Mouse (Mus musculus) hindbrain, embryonic 13.5 days (tissue): Measurements from ENCODE around the gene Ccdc34. TPM values are rescaled to one million over a fixed set of nuclear protein-coding genes. Genes with fewer than 3 reads are reported as not detected.

Source experiments
- ATAC-seq: fragments of 200-750 bp; cut with Nextera tagmentation; 2 replicates; pipeline ENCODE4 v1.8.0; 2017; ENCODE audit warnings: moderate TSS enrichment; ENCODE audit not compliant: low FRiP score
- H3K27ac ChIP-seq: fragments of 300-500 bp; sonication (generic); 2 replicates; pipeline ENCODE4 v1.5.1; 2015; ENCODE audit warnings: inconsistent platforms, mild to moderate bottlenecking, moderate library complexity
- H3K27me3 ChIP-seq: fragments of 300-500 bp; sonication (generic); 2 replicates; pipeline ENCODE4 v1.6.1; 2015; ENCODE audit warnings: mild to moderate bottlenecking, inconsistent platforms
- H3K36me3 ChIP-seq: fragments of 300-500 bp; sonication (generic); 2 replicates; pipeline ENCODE4 v1.6.1; 2015; ENCODE audit warnings: mild to moderate bottlenecking, inconsistent platforms
- H3K4me1 ChIP-seq: fragments of 300-500 bp; sonication (generic); replicated peaks from 2 replicates; pipeline ENCODE4 v1.6.1; 2015; ENCODE audit warnings: inconsistent platforms
- H3K4me2 ChIP-seq: fragments of 300-500 bp; sonication (generic); 2 replicates; pipeline ENCODE4 v1.6.1; 2015; ENCODE audit warnings: inconsistent platforms, mild to moderate bottlenecking, moderate library complexity
- H3K4me3 ChIP-seq: fragments of 300-500 bp; sonication (generic); 2 replicates; pipeline ENCODE4 v1.5.1; 2015; ENCODE audit warnings: mild to moderate bottlenecking, inconsistent platforms
- H3K9ac ChIP-seq: fragments of 300-500 bp; sonication (generic); 2 replicates; pipeline ENCODE4 v1.6.1; 2015; ENCODE audit warnings: mild to moderate bottlenecking, inconsistent platforms
- H3K9me3 ChIP-seq: fragments of 300-500 bp; sonication (generic); 2 replicates; pipeline ENCODE4 v1.6.1; 2016; ENCODE audit warnings: inconsistent platforms
- WGBS: fragments of 180-500 bp; shearing (Covaris S2); methylation state at CpG from one replicate; pipeline ENCODE4 v1.1.7; 2015; 5-methylcytosine and 5-hydroxymethylcytosine counted together
- polyA plus RNA-seq: library from polyadenylated mRNA; unstranded; fragments of >200 nt; fragmentation: Nextera tagmentation; extraction: Ambion mirVana; gene quantifications from 2 replicates; pipeline ENCODE4 v1.2.1, GENCODE M21; 2015

Ccdc34 gene
- polyA plus RNA-seq, 1 experiment from 2014 or later, result 39.6 TPM

DNA sequence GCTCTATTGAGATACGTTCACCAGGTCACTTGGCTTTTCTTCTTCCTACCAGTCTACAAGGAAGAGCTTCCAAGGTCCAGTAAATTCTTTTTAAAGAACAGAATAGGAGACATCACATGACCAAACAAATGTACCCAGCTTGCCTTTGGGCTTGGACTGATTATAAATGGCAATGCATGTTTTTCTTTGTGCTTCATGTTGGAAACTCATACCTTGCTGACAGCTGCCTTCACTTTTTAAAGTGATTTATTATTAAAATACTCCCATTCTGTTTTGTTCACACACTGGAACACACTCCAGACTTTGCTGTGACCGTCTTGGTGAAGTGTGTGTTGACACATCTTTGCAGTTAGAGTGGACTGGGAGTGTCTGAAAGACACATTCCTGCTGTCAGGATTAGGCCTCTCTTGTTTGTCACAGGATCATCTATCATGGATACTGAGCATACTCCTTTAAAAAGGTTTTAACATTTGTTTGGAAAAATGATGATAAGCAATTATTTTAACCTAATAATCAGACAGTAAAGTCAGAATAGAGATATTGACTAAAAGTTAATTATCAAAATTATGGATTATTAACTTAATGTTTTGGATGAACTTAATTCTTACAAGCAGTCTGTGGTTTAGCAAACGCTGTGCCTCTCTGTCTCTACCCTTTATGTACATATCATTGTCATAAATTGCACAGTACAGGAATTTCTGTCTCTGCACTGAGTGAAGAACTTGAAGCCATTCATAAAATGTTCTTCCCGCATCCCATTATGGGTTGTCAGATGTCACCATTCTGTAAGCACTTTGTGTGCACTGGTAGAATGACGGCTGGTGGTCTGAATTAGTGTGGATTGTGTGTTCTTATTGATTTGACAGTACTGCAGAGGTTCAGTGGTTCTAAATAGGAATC, 25.5 kb downstream of the Ccdc34 start:
- Histone ChIP-seq H3K27me3 (no peaks in the 10 kb centered on the region), H3K36me3 (no peaks in the 10 kb centered on the region), H3K9ac (no peak overlapping the region), H3K9me3 (no peaks in the 10 kb centered on the region), H3K4me1 (no peaks in the 10 kb centered on the region), H3K4me2 (no peak overlapping the region), H3K27ac (no peak overlapping the region), H3K4me3 (no peak overlapping the region)
- 67% methylated on average over 5 of the region's 5 CpGs for WGBS
- no peak for ATAC-seq

DNA sequence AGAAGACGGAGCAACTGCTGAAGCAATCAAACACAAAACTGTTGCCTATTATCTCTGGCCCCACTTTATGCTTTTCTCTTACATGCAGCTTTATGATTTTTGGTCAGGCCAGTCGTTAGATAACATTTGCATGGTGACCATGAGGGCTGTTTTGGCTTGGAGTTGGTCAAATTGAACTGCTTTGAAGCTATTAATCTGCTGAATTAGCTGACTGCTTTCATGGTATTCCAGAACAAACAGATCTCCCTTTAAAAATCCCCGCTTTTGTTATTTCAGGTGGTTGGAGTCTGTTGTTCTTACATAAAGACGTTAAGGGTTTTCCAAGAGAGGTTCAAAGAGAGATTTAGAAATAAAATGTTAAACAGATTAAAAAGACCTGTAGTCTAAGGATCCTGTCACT, 40.8 kb downstream of the Ccdc34 start:
- 75% methylated on average over 4 of the region's 4 CpGs for WGBS
- no peaks in the 10 kb centered on the region for H3K4me1 ChIP-seq
- no peaks in the 10 kb centered on the region for H3K9me3 ChIP-seq
- no peak overlapping the region for H3K4me3 ChIP-seq
- no peaks in the 10 kb centered on the region for H3K27me3 ChIP-seq
- no peaks in the 10 kb centered on the region for H3K36me3 ChIP-seq
- ATAC-seq, result no peak
- no peak overlapping the region for H3K9ac ChIP-seq
- H3K27ac ChIP-seq, result no peak overlapping the region
- no peak overlapping the region for H3K4me2 ChIP-seq

DNA sequence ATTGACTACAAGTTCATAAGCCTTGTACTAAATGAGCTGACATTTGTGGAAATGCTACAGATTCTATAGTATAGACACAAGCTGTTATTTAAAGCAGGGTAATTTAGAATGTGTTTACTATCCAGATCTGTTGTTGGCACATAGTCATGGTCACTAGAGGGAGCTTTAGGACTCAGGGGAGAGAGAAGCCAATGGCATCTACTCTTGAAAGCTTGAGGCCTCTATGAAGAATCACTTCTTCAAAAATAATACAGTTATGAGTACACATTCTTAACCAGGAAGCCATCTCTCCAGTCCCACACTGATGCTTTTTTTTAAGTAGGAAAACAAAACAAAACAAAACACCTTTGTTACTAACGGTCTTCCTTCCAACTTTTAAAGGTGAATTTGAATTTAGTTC, 45.5 kb downstream of the Ccdc34 start:
- H3K27ac ChIP-seq, result no peak overlapping the region
- no peak overlapping the region for H3K4me3 ChIP-seq
- H3K9me3 ChIP-seq, result no peaks in the 10 kb centered on the region
- no peak overlapping the region for H3K9ac ChIP-seq
- H3K27me3 ChIP-seq, result no peaks in the 10 kb centered on the region
- H3K4me1 ChIP-seq, result no peaks in the 10 kb centered on the region; the same call in 1 of the 2 replicates
- H3K36me3 ChIP-seq, result no peaks in the 10 kb centered on the region
- 84% methylated on average over 1 of the region's 1 CpGs for WGBS
- H3K4me2 ChIP-seq, result no peak overlapping the region
- ATAC-seq, result no peak

DNA sequence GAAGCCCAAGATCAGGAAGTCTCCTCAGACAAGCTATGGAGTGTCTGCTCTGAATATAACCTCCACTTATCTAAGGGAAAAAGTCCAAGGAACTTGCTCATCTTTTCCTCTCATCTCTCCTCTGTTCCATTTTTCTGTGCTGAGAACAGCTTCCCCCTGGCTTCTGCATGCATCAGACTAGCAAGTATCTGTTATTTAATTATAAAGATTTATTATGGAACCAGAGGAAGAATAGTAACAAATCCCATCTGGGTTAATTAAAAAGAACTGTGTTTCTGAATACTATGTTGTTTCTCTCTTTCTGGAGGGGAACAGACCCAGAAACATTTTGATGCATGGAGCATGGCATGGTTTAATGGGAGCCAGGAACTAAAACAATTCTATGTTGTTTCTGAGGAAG, 51.3 kb downstream of the Ccdc34 start:
- Histone ChIP-seq H3K36me3 (no peaks in the 10 kb centered on the region), H3K4me2 (no peak overlapping the region), H3K27me3 (no peaks in the 10 kb centered on the region), H3K27ac (no peak overlapping the region), H3K4me1 (no peaks in the 10 kb centered on the region; the same call in 1 of the 2 replicates), H3K9me3 (no peaks in the 10 kb centered on the region), H3K9ac (no peak overlapping the region), H3K4me3 (no peak overlapping the region)
- no peak for ATAC-seq

DNA sequence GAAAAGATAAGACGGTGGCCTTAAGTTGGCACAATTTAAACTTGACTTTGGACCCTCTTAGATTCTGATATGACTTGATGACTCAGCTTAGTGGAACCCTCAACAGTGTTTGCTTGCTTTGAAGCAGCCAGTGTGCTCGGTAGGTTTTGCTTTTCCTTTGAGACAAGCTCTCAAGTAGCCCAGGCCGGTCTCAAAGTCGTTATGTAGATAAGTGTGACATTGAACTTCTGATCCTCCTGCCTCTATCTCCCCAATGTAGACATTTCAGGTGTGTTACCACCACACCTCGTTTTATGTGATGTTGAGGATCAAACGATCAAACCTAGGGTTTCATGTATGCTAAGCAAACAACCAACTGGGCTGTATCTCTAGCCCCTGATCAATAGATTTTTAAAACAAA, 55.4 kb downstream of the Ccdc34 start:
- Histone ChIP-seq H3K9me3 (no peaks in the 10 kb centered on the region), H3K27ac (no peak overlapping the region), H3K9ac (no peak overlapping the region), H3K4me2 (no peak overlapping the region), H3K36me3 (no peaks in the 10 kb centered on the region), H3K4me1 (no peaks in the 10 kb centered on the region; the same call in 1 of the 2 replicates), H3K4me3 (no peak overlapping the region), H3K27me3 (no peaks in the 10 kb centered on the region)
- no peak for ATAC-seq
- WGBS, result 90% methylated on average over 6 of the region's 6 CpGs

DNA sequence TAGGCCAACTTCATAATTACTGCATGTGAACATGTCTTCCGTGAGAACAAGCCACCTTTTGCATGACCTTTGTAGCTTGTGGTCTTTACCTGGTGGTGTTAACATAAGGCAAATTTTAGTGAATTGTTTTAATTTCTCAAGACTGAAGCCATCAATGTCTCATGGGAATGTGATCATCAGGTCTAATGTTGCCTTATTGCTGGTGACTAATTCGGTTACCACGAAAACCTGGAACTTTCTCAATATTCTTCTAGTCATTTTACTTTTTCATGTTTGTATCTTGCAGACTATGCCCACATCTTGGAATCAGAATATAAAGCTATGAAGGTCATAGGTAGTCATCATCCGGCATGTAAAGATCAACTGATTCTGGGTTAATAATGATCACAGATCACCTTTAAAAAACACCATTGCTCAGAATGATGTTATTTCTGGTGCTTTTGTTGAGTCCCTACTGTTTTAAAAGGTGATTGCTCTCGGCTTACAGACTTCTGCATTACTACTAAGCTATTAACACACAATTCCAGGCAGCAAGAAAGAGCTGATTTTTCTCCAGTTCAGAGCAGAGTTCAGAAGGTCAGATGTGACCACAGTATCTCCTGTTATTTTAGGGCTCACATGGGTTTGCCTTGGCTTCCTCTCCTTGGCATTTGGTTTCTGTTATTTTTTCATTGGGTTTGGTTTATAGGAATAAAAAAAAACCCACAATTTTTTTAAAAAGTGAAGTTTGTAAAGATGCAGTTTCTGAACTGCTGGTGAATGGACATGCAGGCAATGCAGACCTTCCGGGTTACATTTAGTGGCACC, 57.2 kb downstream of the Ccdc34 start:
- 93% methylated on average over 6 of the region's 6 CpGs for WGBS
- no peak for ATAC-seq
- H3K27me3 ChIP-seq, result no peaks in the 10 kb centered on the region
- no peak overlapping the region for H3K4me3 ChIP-seq
- H3K4me1 ChIP-seq, result no peaks in the 10 kb centered on the region
- no peaks in the 10 kb centered on the region for H3K36me3 ChIP-seq
- no peak overlapping the region for H3K27ac ChIP-seq
- no peak overlapping the region for H3K9ac ChIP-seq
- H3K9me3 ChIP-seq, result no peaks in the 10 kb centered on the region
- no peak overlapping the region for H3K4me2 ChIP-seq

DNA sequence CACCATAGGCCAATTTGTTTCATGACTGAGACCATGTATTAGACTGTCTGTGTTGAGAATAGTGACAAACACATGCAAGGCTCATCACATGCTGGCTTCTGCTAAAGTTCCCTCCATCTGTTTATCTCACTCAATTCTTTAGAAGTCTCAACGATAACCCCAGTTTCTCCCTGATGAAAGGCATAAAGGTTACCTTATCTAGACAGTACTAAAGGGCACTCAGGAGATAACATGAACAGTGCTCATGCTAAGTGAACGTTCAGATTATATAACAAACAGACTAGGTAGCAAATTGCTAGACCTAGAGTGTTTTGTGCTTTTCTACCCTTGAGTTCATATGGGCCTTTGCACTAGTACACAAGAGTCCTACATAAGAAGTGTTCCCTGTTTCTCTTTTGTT, 59.6 kb downstream of the Ccdc34 start:
- H3K9ac ChIP-seq, result no peak overlapping the region
- H3K27ac ChIP-seq, result no peak overlapping the region
- H3K4me3 ChIP-seq, result no peak overlapping the region
- H3K36me3 ChIP-seq, result no peaks in the 10 kb centered on the region
- H3K4me2 ChIP-seq, result no peak overlapping the region
- ATAC-seq, result no peak
- no peaks in the 10 kb centered on the region for H3K9me3 ChIP-seq
- H3K4me1 ChIP-seq, result no peaks in the 10 kb centered on the region
- H3K27me3 ChIP-seq, result no peaks in the 10 kb centered on the region
- 89% methylated on average over 2 of the region's 2 CpGs for WGBS

DNA sequence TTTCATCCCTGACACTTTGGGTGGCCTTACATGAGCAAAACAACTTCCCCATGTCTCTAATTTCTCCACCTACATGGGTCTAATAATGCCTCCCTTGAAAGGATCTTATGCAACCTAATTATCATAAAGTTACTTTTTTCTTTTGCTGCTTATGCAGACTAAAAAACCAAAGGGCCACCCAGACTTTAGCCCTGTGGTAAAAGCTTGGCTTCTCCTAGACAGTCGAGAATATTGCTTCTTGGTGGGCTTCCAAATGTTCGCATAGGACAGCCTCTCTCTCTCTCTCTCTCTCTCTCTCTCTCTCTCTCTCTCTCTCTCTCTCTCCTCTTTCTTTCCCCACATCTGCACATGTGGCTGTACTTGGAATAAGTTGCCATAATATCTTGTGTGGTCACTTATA, 60.0 kb downstream of the Ccdc34 start:
- no peak overlapping the region for H3K4me2 ChIP-seq
- H3K27ac ChIP-seq, result no peak overlapping the region
- whole genome bisulfite sequencing, result 85% methylated on average over 2 of the region's 2 CpGs
- H3K36me3 ChIP-seq, result no peaks in the 10 kb centered on the region
- H3K9me3 ChIP-seq, result no peaks in the 10 kb centered on the region
- H3K4me3 ChIP-seq, result no peak overlapping the region
- no peak overlapping the region for H3K9ac ChIP-seq
- H3K27me3 ChIP-seq, result no peaks in the 10 kb centered on the region
- no peaks in the 10 kb centered on the region for H3K4me1 ChIP-seq
- ATAC-seq, result no peak

DNA sequence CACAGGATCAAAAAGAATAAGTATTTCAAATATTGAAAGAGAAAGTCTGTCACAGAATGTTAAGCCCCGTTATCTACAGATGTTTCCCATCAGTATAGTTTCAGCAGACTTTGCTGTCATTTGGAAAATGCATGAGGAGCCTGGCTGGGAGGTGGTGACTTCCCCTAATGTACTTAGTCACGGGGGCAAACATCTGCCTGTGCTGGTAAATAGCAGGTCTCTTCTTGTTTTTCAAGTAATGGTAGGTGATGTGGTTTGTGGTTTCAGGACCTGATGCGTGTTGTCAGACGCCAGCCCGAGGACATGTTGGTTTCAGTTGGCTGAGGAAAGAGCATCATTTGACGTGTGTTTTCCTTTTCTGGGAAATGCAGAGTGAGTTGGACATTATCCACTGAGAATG, 62.9 kb downstream of the Ccdc34 start:
- ATAC-seq, result no peak
- Histone ChIP-seq H3K36me3 (no peaks in the 10 kb centered on the region), H3K27ac (no peak overlapping the region), H3K4me2 (no peak overlapping the region), H3K9me3 (no peaks in the 10 kb centered on the region), H3K4me3 (no peak overlapping the region), H3K9ac (no peak overlapping the region), H3K27me3 (no peaks in the 10 kb centered on the region), H3K4me1 (no peaks in the 10 kb centered on the region)
- WGBS, result 86% methylated on average over 6 of the region's 6 CpGs

DNA sequence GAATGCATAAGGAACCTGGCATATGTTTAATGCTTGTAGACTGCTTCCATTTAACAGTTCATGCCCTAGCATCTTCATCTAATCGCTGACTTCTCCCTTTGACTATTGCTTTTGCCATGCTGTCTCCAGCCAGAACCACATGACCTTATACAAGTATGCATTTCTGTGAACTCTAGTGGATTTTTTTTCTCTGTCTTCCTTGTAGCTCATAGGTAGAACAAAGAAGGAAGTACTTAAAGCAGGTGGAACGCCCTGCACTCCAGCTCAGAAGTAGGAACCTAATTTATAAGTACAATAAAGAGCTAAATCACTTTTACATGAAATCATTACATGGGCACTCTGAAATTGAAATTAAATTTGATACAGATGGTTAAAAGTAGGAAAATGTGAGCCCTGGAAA, 65.4 kb downstream of the Ccdc34 start:
- H3K27me3 ChIP-seq, result no peaks in the 10 kb centered on the region
- ATAC-seq, result no peak
- H3K27ac ChIP-seq, result no peak overlapping the region
- H3K4me1 ChIP-seq, result no peaks in the 10 kb centered on the region
- no peak overlapping the region for H3K4me3 ChIP-seq
- H3K4me2 ChIP-seq, result no peak overlapping the region
- H3K9me3 ChIP-seq, result no peaks in the 10 kb centered on the region
- WGBS, result 93% methylated on average over 2 of the region's 2 CpGs
- H3K36me3 ChIP-seq, result no peaks in the 10 kb centered on the region
- no peak overlapping the region for H3K9ac ChIP-seq

DNA sequence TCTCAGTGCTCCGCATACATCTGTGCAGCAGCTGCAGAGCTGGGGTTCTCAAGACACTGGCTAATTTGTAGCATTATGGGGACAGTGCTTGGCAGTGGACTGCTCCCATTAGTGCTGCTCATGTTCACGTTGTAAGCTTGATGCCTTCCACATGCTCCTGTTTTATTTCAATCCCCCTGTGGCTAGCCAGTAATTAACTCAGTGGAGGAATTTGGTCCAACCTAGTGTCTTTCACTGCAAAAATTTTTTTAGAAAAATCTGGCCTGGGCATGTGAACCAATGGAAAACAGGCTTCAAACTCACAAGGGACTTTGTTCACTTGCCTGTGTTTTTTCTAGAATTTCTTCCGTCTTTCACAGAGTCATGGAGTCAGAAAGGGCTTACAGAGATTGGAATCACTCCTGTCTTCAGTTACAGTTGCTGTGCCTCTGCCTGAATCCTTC, 68.1 kb downstream of the Ccdc34 start:
- no peaks in the 10 kb centered on the region for H3K36me3 ChIP-seq
- H3K27me3 ChIP-seq, result no peaks in the 10 kb centered on the region
- no peaks in the 10 kb centered on the region for H3K9me3 ChIP-seq
- ATAC-seq, result no peak
- no peak overlapping the region for H3K27ac ChIP-seq
- no peak overlapping the region for H3K4me3 ChIP-seq
- WGBS, result 68% methylated on average over 3 of the region's 3 CpGs
- H3K4me1 ChIP-seq, result no peaks in the 10 kb centered on the region
- H3K9ac ChIP-seq, result no peak overlapping the region
- no peak overlapping the region for H3K4me2 ChIP-seq

DNA sequence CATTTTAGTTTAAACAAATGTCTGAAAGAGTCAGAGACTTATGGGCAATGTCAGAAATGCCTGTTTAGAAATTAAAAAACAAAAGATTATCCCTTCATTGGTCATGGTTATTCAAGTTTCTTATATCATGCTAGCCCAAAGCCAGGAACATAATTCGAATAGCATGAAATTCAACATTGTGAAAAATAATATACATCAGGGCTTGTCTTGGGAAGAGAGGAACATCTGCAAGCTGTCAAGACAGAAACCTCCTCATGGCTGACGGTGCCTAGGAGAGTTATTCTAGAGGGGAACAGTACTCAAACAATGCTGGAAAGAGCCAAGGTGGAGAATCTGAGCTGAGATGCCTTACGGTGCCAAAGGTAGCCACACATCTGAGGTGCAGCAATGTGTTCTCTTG, 96.5 kb downstream of the Ccdc34 start:
- H3K36me3 ChIP-seq, result no peaks in the 10 kb centered on the region
- no peak overlapping the region for H3K27ac ChIP-seq
- WGBS, result 86% methylated on average over 3 of the region's 3 CpGs
- no peak overlapping the region for H3K4me2 ChIP-seq
- no peaks in the 10 kb centered on the region for H3K27me3 ChIP-seq
- ATAC-seq, result no peak
- H3K9ac ChIP-seq, result no peak overlapping the region
- H3K9me3 ChIP-seq, result no peaks in the 10 kb centered on the region
- H3K4me3 ChIP-seq, result no peak overlapping the region
- no peaks in the 10 kb centered on the region for H3K4me1 ChIP-seq
